Mouse (Mus musculus): ENCODE data around the gene 1700080O16Rik.

The 1700080O16Rik gene

GRCm38 (mm10) chrX:51972672-51973071, at the start of gene 1700080O16Rik:
1700080O16Rik (minus strand) TSS chrX:51972772.
- DNase-seq (ENCODE audit: low read depth), result no peak

GRCm38 (mm10) chrX:52017660-52018059, 45.1 kb upstream of the 1700080O16Rik start:
- DNase-seq (ENCODE audit: low read depth), result no peak

- DNase-seq (ENCODE audit: low read depth), result no peak
Observed at GRCm38 (mm10) chrX:52000072-52000471, 27.5 kb upstream of the 1700080O16Rik start.

- no peak for DNase-seq (ENCODE audit: low read depth)
Observed at GRCm38 (mm10) chrX:51999426-51999825, 26.9 kb upstream of the 1700080O16Rik start.

GRCm38 (mm10) chrX:51976361-51976760, 3.8 kb upstream of the 1700080O16Rik start:
- DNase-seq (ENCODE audit: low read depth), result no peak

GRCm38 (mm10) chrX:51974618-51975017, 2.0 kb upstream of the 1700080O16Rik start:
- DNase-seq (ENCODE audit: low read depth), result no peak

GRCm38 (mm10) chrX:51948071-51948470, 24.5 kb downstream of the 1700080O16Rik start:
- DNase-seq (ENCODE audit: low read depth), result no peak

- DNase-seq (ENCODE audit: low read depth), result no peak
Observed at GRCm38 (mm10) chrX:51938076-51938475, 34.5 kb downstream of the 1700080O16Rik start.

- no peak for DNase-seq (ENCODE audit: low read depth)
Observed at GRCm38 (mm10) chrX:51919091-51919490, 53.5 kb downstream of the 1700080O16Rik start.
